Mouse (Mus musculus) cortical plate, adult 2 months (tissue): ENCODE results near the gene Abcf3.
A peak's percentile ranks its signal among the peaks of the same experiment; 100 is the strongest.

Experiments used
- CTCF ChIP-seq: fragments of 200-500 bp; IDR thresholded peaks from 2 replicates; pipeline ENCODE4 v1.5.1; 2011; ENCODE audit warnings: mild to moderate bottlenecking, control low read depth, low read length; ENCODE audit not compliant: insufficient read depth; ENCODE audit errors: extremely low read depth
- POLR2A ChIP-seq: fragments of 200-500 bp; IDR thresholded peaks from 2 replicates; pipeline ENCODE4 v1.6.1; 2011; ENCODE audit warnings: mild to moderate bottlenecking, low read length, control low read depth; ENCODE audit not compliant: insufficient read depth; ENCODE audit errors: extremely low read depth

DNA sequence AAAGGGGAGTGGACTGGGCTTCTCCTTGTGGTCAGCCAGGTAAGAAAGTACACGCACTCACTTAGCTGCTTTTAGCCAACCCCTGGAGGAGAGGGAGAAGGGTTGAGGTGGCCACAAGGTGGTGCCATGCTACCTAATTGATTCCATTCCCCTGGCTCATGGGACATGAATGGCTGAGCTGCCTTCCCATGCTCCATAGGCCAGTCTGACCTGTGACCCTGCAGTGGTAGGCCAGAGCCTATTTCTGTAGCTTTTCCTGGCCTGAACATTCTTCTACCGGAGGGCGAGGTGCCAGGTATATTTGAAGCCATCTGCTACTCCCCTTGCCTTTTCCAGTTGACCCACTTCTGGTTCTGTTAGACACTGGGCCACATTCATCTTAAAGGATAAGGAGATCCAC, 39.0 kb upstream of the Abcf3 start:
- TF ChIP-seq CTCF (peak; percentile 44), POLR2A (no peak)
